Mouse (Mus musculus): ENCODE measurements around the gene Slc31a2. TPM values are rescaled to one million over a fixed set of nuclear protein-coding genes. Genes with fewer than 3 reads are reported as not detected.

Slc31a2 gene
- polyA plus RNA-seq, 1 experiment from 2014 or later: 7.1 TPM

- H3K36me3 ChIP-seq (replicated peaks): no peaks in the 10 kb centered on the region
- H3K27ac ChIP-seq: peak overlapping the region; percentile 38; the same call in 1 of the 2 replicates
- peak overlapping the region; percentile 92 for H3K4me2 ChIP-seq
- H3K4me1 ChIP-seq: peaks cover 15% of the 10 kb centered on the region
- ATAC-seq (ENCODE audit: low FRiP score): peak; percentile 96
- H3K27me3 ChIP-seq: 0 out of 2 replicates have a peak, but pooled peaks cover 3% of the 10 kb centered on the region
- H3K9ac ChIP-seq: peak overlapping the region; percentile 68
- H3K4me3 ChIP-seq (replicated peaks): peak overlapping the region; percentile 73
- no peaks in the 10 kb centered on the region for H3K9me3 ChIP-seq
- WGBS: under 1% methylated on average over 55 of the region's 55 CpGs
Measured at GRCm38 (mm10) chr4:62286257-62286991, 24.1 kb downstream of the Slc31a2 start.

DNA sequence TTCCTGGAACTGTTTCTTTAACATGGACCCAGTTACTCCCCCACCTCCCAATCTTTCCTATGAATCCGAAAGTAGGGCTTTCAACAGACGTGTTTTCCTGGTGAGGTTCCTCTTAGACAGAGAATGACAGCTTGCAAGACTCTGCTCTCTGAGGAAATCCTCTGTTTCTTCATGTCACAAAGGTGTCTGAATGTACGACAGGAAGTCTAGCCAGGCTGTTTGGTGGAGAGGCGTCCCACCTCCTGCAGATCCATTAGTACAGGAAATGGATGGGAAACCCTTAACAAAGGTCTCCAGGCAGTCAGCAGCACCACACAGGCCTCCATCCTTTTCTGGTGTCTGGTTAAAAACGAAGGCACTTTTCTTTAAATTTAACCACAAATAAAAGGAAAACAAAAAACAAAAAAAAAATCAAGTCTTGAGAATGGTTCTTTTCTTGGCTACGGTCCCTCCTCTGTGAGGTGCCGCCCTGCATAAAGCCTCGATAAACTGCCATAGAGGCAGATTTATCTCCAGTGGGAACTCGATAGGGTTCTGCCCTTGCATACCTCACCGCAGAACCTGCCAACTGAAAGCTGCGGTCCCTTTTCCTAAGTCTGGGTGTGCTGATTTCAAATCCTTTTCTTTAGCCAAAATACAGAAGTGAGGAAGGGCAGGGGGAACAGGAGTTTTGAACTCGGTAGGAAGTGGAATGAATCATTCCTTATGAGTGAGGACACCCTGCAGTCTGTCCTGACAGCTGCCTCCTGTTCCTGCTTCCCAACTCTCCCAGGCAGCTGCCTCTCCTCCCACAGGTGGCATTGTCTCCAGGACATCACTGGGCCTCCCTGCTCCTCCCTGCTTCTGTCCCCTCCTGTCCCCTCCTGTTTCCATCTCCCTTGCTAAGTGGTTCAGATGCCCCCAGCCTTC lies 24.9 kb downstream of the Slc31a2 start:
- H3K36me3 ChIP-seq (replicated peaks): no peaks in the 10 kb centered on the region
- H3K4me1 ChIP-seq: peaks cover 15% of the 10 kb centered on the region
- peak overlapping the region; percentile 92 for H3K4me2 ChIP-seq
- H3K4me3 ChIP-seq (replicated peaks): peak overlapping the region; percentile 73
- peak overlapping the region; percentile 38; the same call in 1 of the 2 replicates for H3K27ac ChIP-seq
- H3K27me3 ChIP-seq: 0 out of 2 replicates have a peak, but pooled peaks cover 3% of the 10 kb centered on the region
- 19% methylated on average over 12 of the region's 12 CpGs for WGBS
- H3K9ac ChIP-seq: peak overlapping the region; percentile 68
- no peaks in the 10 kb centered on the region for H3K9me3 ChIP-seq
- ATAC-seq (ENCODE audit: low FRiP score): no peak; the same call in 1 of the 2 replicates

DNA sequence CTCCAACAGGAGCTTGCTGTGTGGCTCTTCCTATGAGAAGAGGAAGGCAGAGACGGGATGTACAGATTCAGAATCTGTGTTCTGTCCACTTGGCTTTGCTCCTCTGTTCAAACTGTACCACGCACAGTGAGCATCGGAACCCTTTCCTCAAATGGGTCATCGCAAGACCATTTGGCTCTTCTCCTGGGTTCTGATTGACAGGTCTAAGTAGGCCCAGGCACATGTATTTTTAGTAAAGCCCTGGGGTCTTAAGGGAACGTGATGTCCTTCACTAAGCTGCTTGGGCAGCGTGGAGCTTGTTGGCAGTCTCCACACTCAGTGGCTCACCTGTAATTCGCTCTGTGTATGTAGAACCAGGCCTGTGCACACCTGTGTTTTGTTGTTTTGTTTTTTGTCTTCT lies 26.9 kb downstream of the Slc31a2 start:
- no peak for ATAC-seq (ENCODE audit: low FRiP score)
- Histone ChIP-seq H3K4me2 (no peak overlapping the region), H3K27me3 (0 out of 2 replicates have a peak, but pooled peaks cover 3% of the 10 kb centered on the region), H3K36me3 (replicated peaks) (no peaks in the 10 kb centered on the region), H3K4me1 (peaks cover 15% of the 10 kb centered on the region), H3K4me3 (replicated peaks) (no peak overlapping the region), H3K27ac (no peak overlapping the region), H3K9ac (no peak overlapping the region), H3K9me3 (no peaks in the 10 kb centered on the region)
- 90% methylated on average over 7 of the region's 7 CpGs for WGBS

DNA sequence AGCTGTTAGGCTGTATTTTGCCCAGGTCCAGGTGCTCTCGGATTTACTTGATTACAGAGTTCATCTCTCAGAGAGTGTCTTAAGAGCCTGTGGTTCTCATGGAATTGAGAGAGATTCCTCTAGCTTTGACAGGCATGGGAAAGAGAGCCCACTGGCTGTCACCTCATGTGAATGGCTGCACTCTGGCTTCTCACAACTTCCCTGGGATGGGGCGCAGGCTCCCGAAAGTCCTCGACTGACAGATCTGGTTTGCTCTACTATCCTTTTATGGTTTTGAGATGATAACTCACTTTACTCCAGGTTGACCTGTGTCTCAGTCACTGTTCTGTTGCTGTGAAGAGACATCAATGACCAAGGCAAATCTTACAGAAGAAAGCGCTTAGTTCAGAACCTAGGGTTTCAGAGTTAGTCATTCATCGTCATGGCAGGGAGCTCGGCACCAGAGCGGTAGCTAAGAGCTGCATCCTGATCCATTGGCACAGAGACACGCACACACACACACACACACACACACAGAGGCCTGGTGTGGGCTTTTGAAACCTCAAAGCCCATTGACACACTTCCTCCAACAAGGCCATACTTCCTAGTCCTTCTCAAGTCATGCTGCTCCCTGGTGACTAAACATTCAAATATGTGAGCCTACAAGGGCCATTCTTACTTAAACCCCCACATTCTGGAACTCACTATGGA lies 28.6 kb downstream of the Slc31a2 start:
- Histone ChIP-seq H3K36me3 (replicated peaks) (no peaks in the 10 kb centered on the region), H3K4me3 (replicated peaks) (no peak overlapping the region), H3K27me3 (0 out of 2 replicates have a peak, but pooled peaks cover 3% of the 10 kb centered on the region), H3K9me3 (no peaks in the 10 kb centered on the region), H3K4me1 (peaks cover 15% of the 10 kb centered on the region), H3K4me2 (no peak overlapping the region), H3K27ac (no peak overlapping the region), H3K9ac (no peak overlapping the region)
- WGBS: 90% methylated on average over 9 of the region's 9 CpGs
- ATAC-seq (ENCODE audit: low FRiP score): no peak

GRCm38 (mm10) chr4:62292461-62293180 lies 30.3 kb downstream of the Slc31a2 start:
- H3K9ac ChIP-seq: no peak overlapping the region
- H3K9me3 ChIP-seq: no peaks in the 10 kb centered on the region
- H3K4me1 ChIP-seq: peaks cover 5% of the 10 kb centered on the region
- 0 out of 2 replicates have a peak, but pooled peaks cover 10% of the 10 kb centered on the region for H3K36me3 ChIP-seq (replicated peaks)
- H3K4me2 ChIP-seq: no peak overlapping the region
- WGBS: 77% methylated on average over 8 of the region's 8 CpGs
- no peak overlapping the region for H3K27ac ChIP-seq
- H3K27me3 ChIP-seq: 0 out of 2 replicates have a peak, but pooled peaks cover 2% of the 10 kb centered on the region
- no peak for ATAC-seq (ENCODE audit: low FRiP score)
- no peak overlapping the region for H3K4me3 ChIP-seq (replicated peaks)

DNA sequence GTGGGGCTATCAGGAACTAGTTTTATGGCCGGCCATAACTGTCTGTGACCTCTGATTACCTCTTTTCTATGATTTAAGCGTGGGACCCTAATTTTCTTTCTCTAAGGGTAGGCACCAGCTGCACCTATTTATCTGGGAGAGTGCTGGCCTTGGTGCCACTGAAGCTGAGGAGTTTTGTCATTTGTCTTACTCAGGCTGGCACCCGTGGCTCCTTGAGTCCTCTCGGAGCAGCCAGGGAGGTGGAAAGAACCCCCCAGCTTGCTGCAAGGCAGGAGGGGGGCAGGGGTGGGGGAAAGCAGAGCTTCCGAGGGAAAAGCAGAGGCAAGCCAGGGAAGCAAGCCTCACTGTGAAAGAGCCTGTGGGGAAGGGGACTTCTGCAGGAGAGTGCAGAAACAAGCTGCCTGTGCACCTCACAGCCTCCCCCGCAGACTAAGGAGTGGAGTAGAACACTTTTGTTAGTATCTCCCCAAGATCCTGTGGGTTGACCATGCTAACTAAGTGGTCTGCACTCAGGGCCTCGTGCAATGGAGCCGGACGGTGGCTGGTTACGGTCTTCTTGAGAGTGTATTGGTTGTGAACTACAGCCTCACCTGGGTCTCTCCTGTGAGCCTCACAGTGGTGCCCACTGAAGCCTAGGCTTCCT lies 31.0 kb downstream of the Slc31a2 start:
- Histone ChIP-seq H3K27me3 (no peaks in the 10 kb centered on the region), H3K27ac (no peak overlapping the region), H3K9ac (no peak overlapping the region)

GRCm38 (mm10) chr4:62294741-62295140 lies 32.4 kb downstream of the Slc31a2 start:
- no peaks in the 10 kb centered on the region for H3K27me3 ChIP-seq
- no peak overlapping the region for H3K9ac ChIP-seq
- no peak overlapping the region for H3K27ac ChIP-seq
- ATAC-seq (ENCODE audit: low FRiP score): no peak
- H3K9me3 ChIP-seq: no peaks in the 10 kb centered on the region
- H3K4me2 ChIP-seq: no peak overlapping the region
- H3K4me3 ChIP-seq (replicated peaks): no peak overlapping the region
- no peaks in the 10 kb centered on the region for H3K4me1 ChIP-seq
- H3K36me3 ChIP-seq (replicated peaks): peaks cover 21% of the 10 kb centered on the region; the same call in 1 of the 2 replicates
- 93% methylated on average over 1 of the region's 1 CpGs for WGBS

More for the DNA sequence above, 31.0 kb downstream of the Slc31a2 start:
- Histone ChIP-seq H3K4me2 (no peak overlapping the region), H3K36me3 (replicated peaks) (0 out of 2 replicates have a peak, but pooled peaks cover 11% of the 10 kb centered on the region), H3K4me1 (no peaks in the 10 kb centered on the region), H3K9me3 (no peaks in the 10 kb centered on the region), H3K4me3 (replicated peaks) (no peak overlapping the region)
- WGBS: 77% methylated on average over 10 of the region's 10 CpGs
- ATAC-seq (ENCODE audit: low FRiP score): no peak

GRCm38 (mm10) chr4:62297280-62298130 lies 35.1 kb downstream of the Slc31a2 start:
- H3K27ac ChIP-seq: no peak overlapping the region
- H3K4me3 ChIP-seq (replicated peaks): no peak overlapping the region
- 85% methylated on average over 3 of the region's 3 CpGs for WGBS
- no peak overlapping the region for H3K4me2 ChIP-seq
- ATAC-seq (ENCODE audit: low FRiP score): no peak
- no peaks in the 10 kb centered on the region for H3K4me1 ChIP-seq
- H3K36me3 ChIP-seq (replicated peaks): peaks cover 42% of the 10 kb centered on the region
- H3K9me3 ChIP-seq: no peaks in the 10 kb centered on the region
- H3K9ac ChIP-seq: no peak overlapping the region
- no peaks in the 10 kb centered on the region for H3K27me3 ChIP-seq

DNA sequence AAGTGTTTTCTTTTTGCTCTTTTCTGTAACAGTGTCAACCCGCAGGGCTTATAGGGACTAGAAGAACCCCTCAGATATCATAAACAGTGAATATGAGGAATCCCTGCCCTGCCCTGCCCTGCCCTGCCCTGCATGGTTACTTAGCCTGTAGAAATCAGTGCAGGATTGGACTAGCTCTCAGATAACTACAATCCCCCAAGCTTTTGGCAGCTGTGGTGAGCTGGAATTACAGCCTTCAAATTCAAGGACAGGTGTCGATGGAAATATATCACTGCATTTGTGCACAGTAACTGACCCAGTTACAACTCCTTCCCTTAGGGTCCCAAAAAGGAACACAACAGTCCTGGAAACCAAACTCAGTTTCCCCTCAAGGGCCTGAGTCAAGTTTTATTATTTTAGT lies 37.6 kb downstream of the Slc31a2 start:
- no peak overlapping the region for H3K27ac ChIP-seq
- no peak overlapping the region for H3K9ac ChIP-seq
- H3K4me3 ChIP-seq (replicated peaks): no peak overlapping the region
- H3K36me3 ChIP-seq (replicated peaks): peaks cover 66% of the 10 kb centered on the region
- no peaks in the 10 kb centered on the region for H3K4me1 ChIP-seq
- ATAC-seq (ENCODE audit: low FRiP score): no peak
- 94% methylated on average over 2 of the region's 2 CpGs for WGBS
- H3K4me2 ChIP-seq: no peak overlapping the region
- H3K27me3 ChIP-seq: no peaks in the 10 kb centered on the region
- H3K9me3 ChIP-seq: no peaks in the 10 kb centered on the region

DNA sequence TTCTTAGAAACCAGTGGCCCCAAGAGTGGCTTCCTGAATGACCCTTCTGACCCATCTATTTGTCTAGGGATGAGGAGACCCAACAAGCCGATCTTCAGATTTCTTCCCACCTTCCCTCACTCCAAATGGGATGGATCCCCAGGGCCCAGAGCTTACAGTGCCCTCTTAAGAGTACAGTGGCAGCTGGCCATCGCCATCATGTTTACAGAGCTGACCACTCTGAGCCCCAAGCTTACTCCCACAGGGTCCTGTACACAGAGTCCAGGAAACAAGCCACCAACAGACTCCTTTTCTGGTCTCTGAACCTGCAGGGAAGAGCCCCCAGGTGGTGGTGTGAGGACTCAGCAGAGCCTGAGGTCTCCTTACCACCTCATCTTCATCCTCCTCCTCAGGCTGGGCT lies 40.4 kb downstream of the Slc31a2 start:
- no peak overlapping the region for H3K4me3 ChIP-seq (replicated peaks)
- peaks cover 62% of the 10 kb centered on the region for H3K36me3 ChIP-seq (replicated peaks)
- ATAC-seq (ENCODE audit: low FRiP score): no peak
- no peak overlapping the region for H3K27ac ChIP-seq
- H3K4me2 ChIP-seq: no peak overlapping the region
- no peaks in the 10 kb centered on the region for H3K9me3 ChIP-seq
- H3K4me1 ChIP-seq: no peaks in the 10 kb centered on the region
- no peak overlapping the region for H3K9ac ChIP-seq
- H3K27me3 ChIP-seq: no peaks in the 10 kb centered on the region
- 77% methylated on average over 2 of the region's 2 CpGs for WGBS

All from forebrain, embryonic 12.5 days (tissue).